Mouse (Mus musculus) spleen, adult 12 weeks (tissue): ENCODE measurements around the gene Adad1.

ENCODE experiments used
- DNase-seq: peaks from one replicate; pipeline ENCODE4 v3.0.0; 2022; ENCODE audit warnings: low spot score

The Adad1 gene

GRCm38 (mm10) chr3:37063406-37063805 lies at the start of gene Adad1:
TSS of gene Adad1 (plus strand) at chr3:37063527.
- DNase-seq = no peak

- no peak for DNase-seq
Observed at GRCm38 (mm10) chr3:37037979-37038378, 25.3 kb upstream of the Adad1 start.

GRCm38 (mm10) chr3:37039811-37040210 lies 23.5 kb upstream of the Adad1 start:
- no peak for DNase-seq

GRCm38 (mm10) chr3:37051491-37051890 lies 11.8 kb upstream of the Adad1 start:
- no peak for DNase-seq

GRCm38 (mm10) chr3:37073211-37073610 lies 9.9 kb downstream of the Adad1 start:
- no peak for DNase-seq

- no peak for DNase-seq
Observed at GRCm38 (mm10) chr3:37084860-37085259, 21.5 kb downstream of the Adad1 start.

- DNase-seq = no peak
Observed at GRCm38 (mm10) chr3:37090721-37091120, 27.4 kb downstream of the Adad1 start.

GRCm38 (mm10) chr3:37125655-37126054 lies 62.3 kb downstream of the Adad1 start, which contains the start of gene Il2:
TSS of gene Il2 (minus strand) at chr3:37125959.
- DNase-seq = no peak

- no peak for DNase-seq
Observed at GRCm38 (mm10) chr3:37126162-37126561, 62.8 kb downstream of the Adad1 start.

GRCm38 (mm10) chr3:37128269-37128668 lies 64.9 kb downstream of the Adad1 start:
- no peak for DNase-seq

GRCm38 (mm10) chr3:37129063-37129462 lies 65.7 kb downstream of the Adad1 start:
- no peak for DNase-seq

GRCm38 (mm10) chr3:37137231-37137630 lies 73.9 kb downstream of the Adad1 start:
- DNase-seq = no peak

- no peak for DNase-seq
Observed at GRCm38 (mm10) chr3:37139192-37139591, 75.9 kb downstream of the Adad1 start.

- DNase-seq = no peak
Observed at GRCm38 (mm10) chr3:37140168-37140906, 77.0 kb downstream of the Adad1 start.

- no peak for DNase-seq
Observed at GRCm38 (mm10) chr3:37141827-37142226, 78.5 kb downstream of the Adad1 start.

- no peak for DNase-seq
Observed at GRCm38 (mm10) chr3:37144979-37145378, 81.7 kb downstream of the Adad1 start.

GRCm38 (mm10) chr3:37146406-37146805 lies 83.1 kb downstream of the Adad1 start:
- DNase-seq = no peak

GRCm38 (mm10) chr3:37146810-37147209 lies 83.5 kb downstream of the Adad1 start:
- DNase-seq = no peak

GRCm38 (mm10) chr3:37152274-37152673 lies 88.9 kb downstream of the Adad1 start:
- DNase-seq = no peak

GRCm38 (mm10) chr3:37153004-37153403 lies 89.7 kb downstream of the Adad1 start:
- DNase-seq = no peak

- no peak for DNase-seq
Observed at GRCm38 (mm10) chr3:37154396-37154795, 91.1 kb downstream of the Adad1 start.

- DNase-seq = no peak
Observed at GRCm38 (mm10) chr3:37157082-37157481, 93.8 kb downstream of the Adad1 start.

GRCm38 (mm10) chr3:37158246-37158645 lies 94.9 kb downstream of the Adad1 start:
- no peak for DNase-seq

- DNase-seq = no peak
Observed at GRCm38 (mm10) chr3:37161096-37161495, 97.8 kb downstream of the Adad1 start.
